Mouse (Mus musculus) frontal cortex, adult 2 months (tissue): ENCODE data around the gene Ctxn1. TPM values are rescaled to one million over a fixed set of nuclear protein-coding genes. Genes with fewer than 3 reads are reported as not detected.

Source experiments
- DNase-seq, 2 experiments: peaks; one replicate each; pipeline ENCODE4 v3.0.0; 2022; ENCODE audit warnings: low spot score in 1 of 2; ENCODE audit errors: extremely low spot score in 1 of 2
- polyA plus RNA-seq: library from polyadenylated mRNA; depleted of rRNA; stranded (reverse); fragments of >200 nt; gene quantifications from 2 replicates; pipeline ENCODE4 v1.2.3, GENCODE M21; 2012; rRNA removed

Ctxn1 gene
- polyA plus RNA-seq, 1 experiment, result 883 TPM

GRCm38 (mm10) chr8:4216296-4216695, 42.8 kb downstream of the Ctxn1 start:
- no peak for DNase-seq

- no peak for DNase-seq
Measured at GRCm38 (mm10) chr8:4214006-4214980, 44.8 kb downstream of the Ctxn1 start.

GRCm38 (mm10) chr8:4213210-4214005, 45.7 kb downstream of the Ctxn1 start:
- DNase-seq, result no peak

- DNase-seq, result no peak
Measured at GRCm38 (mm10) chr8:4212809-4213209, 46.3 kb downstream of the Ctxn1 start.

- DNase-seq, result no peak
Measured at GRCm38 (mm10) chr8:4211097-4211496, 48.0 kb downstream of the Ctxn1 start.

Other genes starting within 250 kb of the Ctxn1 start
- 0.48 and 1.4 TPM in 2 replicates for gene Cd209f, start 153.4 kb downstream of the Ctxn1 start, polyA plus RNA-seq
- gene Cd209g, start 125.2 kb downstream of the Ctxn1 start, polyA plus RNA-seq, result 0.38 and 0.58 TPM in 2 replicates
- gene Evi5l, start 92.7 kb downstream of the Ctxn1 start, polyA plus RNA-seq, result 76.1 and 83.7 TPM in 2 replicates
- gene Prr36, start 41.8 kb downstream of the Ctxn1 start, polyA plus RNA-seq, result 17.4 and 18.3 TPM in 2 replicates
- gene Lrrc8e, start 32.4 kb downstream of the Ctxn1 start, polyA plus RNA-seq, result 0.02 TPM in 2 replicates
- gene Map2k7, start 20.5 kb downstream of the Ctxn1 start, polyA plus RNA-seq, result 67.1 and 68.3 TPM in 2 replicates
- gene Gm49320, start 20.4 kb downstream of the Ctxn1 start, polyA plus RNA-seq, result 6.1 and 6.3 TPM in 2 replicates
- gene Tgfbr3l, start 11.1 kb downstream of the Ctxn1 start, polyA plus RNA-seq, result 37.1 and 54.6 TPM in 2 replicates
- gene Snapc2, start 6.2 kb downstream of the Ctxn1 start, polyA plus RNA-seq, result 45.3 and 48.2 TPM in 2 replicates
- 111 and 131 TPM in 2 replicates for gene Timm44, start 16.6 kb upstream of the Ctxn1 start, polyA plus RNA-seq
- gene Ccl25, start 65.9 kb upstream of the Ctxn1 start, polyA plus RNA-seq, result 22.4 and 23.6 TPM in 2 replicates
- 39.9 and 40.2 TPM in 2 replicates for gene Elavl1, start 66.1 kb upstream of the Ctxn1 start, polyA plus RNA-seq
- gene Cers4, start 233.8 kb upstream of the Ctxn1 start, polyA plus RNA-seq, result 46.7 and 54.5 TPM in 2 replicates